Mouse (Mus musculus): ENCODE results near the gene Anpep. TPM values are rescaled to one million over a fixed set of nuclear protein-coding genes. Genes with fewer than 3 reads are reported as not detected.

Anpep gene
- polyA plus RNA-seq, 1 experiment from 2014 or later: 3.8 TPM

Other genes with a start within 250 kb of the Anpep start
- 1.9 and 2.1 TPM in 2 replicates for gene Rhcg, start 243.4 kb downstream of the Anpep start, polyA plus RNA-seq (2015; fragmentation: Nextera tagmentation; extraction: Ambion mirVana)
- 1.5 and 2.2 TPM in 2 replicates for gene Ticrr, start 200.9 kb downstream of the Anpep start, polyA plus RNA-seq (2015; fragmentation: Nextera tagmentation; extraction: Ambion mirVana)
- gene Kif7, start 145.3 kb downstream of the Anpep start, polyA plus RNA-seq (2015; fragmentation: Nextera tagmentation; extraction: Ambion mirVana): 1.3 and 2.0 TPM in 2 replicates
- 0.27 TPM in 1 of 2 replicates, not detected in the other for gene Plin1, start 128.2 kb downstream of the Anpep start, polyA plus RNA-seq (2015; fragmentation: Nextera tagmentation; extraction: Ambion mirVana)
- 13.5 and 15.3 TPM in 2 replicates for gene Pex11a, start 117.9 kb downstream of the Anpep start, polyA plus RNA-seq (2015; fragmentation: Nextera tagmentation; extraction: Ambion mirVana)
- gene Wdr93, start 117.9 kb downstream of the Anpep start, polyA plus RNA-seq (2015; fragmentation: Nextera tagmentation; extraction: Ambion mirVana): 0.43 and 0.54 TPM in 2 replicates
- gene Mesp1, start 67.3 kb downstream of the Anpep start, polyA plus RNA-seq (2015; fragmentation: Nextera tagmentation; extraction: Ambion mirVana): not detected in 2 replicates
- 0.96 and 1.1 TPM in 2 replicates for gene Mesp2, start 50.3 kb downstream of the Anpep start, polyA plus RNA-seq (2015; fragmentation: Nextera tagmentation; extraction: Ambion mirVana)
- gene Ap3s2, start 59.6 kb upstream of the Anpep start, polyA plus RNA-seq (2015; fragmentation: Nextera tagmentation; extraction: Ambion mirVana): 39.9 and 41.7 TPM in 2 replicates
- 17.6 and 19.1 TPM in 2 replicates for gene Arpin, start 74.3 kb upstream of the Anpep start, polyA plus RNA-seq (2015; fragmentation: Nextera tagmentation; extraction: Ambion mirVana)
- gene Zfp710, start 163.8 kb upstream of the Anpep start, polyA plus RNA-seq (2015; fragmentation: Nextera tagmentation; extraction: Ambion mirVana): 18.0 and 18.6 TPM in 2 replicates